In the genomic region with DNA sequence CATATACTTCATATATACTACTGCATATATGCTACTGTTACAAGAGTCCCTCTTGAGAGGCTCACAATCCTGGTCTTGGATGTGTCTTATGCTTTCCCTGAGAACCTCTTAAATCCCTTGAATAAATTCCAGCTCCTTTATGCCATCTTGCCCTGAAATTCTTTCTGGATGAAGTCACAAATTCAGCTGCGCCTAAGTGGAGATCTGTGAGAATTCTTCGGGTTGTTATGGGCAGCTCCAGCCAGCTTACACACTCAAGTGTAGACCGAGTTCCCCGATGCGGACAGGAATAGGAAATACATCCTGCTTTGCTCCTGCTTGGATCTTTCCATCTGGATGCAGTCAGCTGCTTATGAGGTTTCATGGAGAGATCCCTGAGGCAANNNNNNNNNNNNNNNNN, we compare ENCODE assay signal across 19 mouse cellular contexts. TPM values are rescaled to one million over a fixed set of nuclear protein-coding genes. Genes with fewer than 3 reads are reported as not detected.
A peak's percentile ranks its signal among the peaks of the same experiment; 100 is the strongest.
DNase-seq lines count a peak whose midpoint lies in the region; ATAC-seq and TF ChIP-seq lines count a peak whose summit lies in the region.
"Had no signal": no experiment of that assay in that cellular context is flagged by ENCODE, and none has a peak within 500 bp of the region (broad histone marks: within the 10 kb centered on the region; RNA-seq: fewer than 3 reads in every experiment).

No protein-coding gene starts in this region.

- WGBS in kidney, postnatal 0 days = 36% methylated on average over 5 of the region's 5 CpGs

- no peak overlapping the region for H3K9ac ChIP-seq in kidney, postnatal 0 days (ENCODE audit: low read depth, low read length)
- H3K9ac ChIP-seq: liver, embryonic 14.5 days had no signal

- no peaks in the 10 kb centered on the region for H3K9me3 ChIP-seq in kidney, postnatal 0 days (replicated peaks; ENCODE audit: low read length)

- H3K27ac ChIP-seq in kidney, postnatal 0 days = no peak overlapping the region
- H3K27ac ChIP-seq: liver, embryonic 14.5 days had no signal

- peak; percentile 15 for DNase-seq in embryo, embryonic 10 days (ENCODE audit: low spot score)
- DNase-seq in embryo, embryonic 9.5 days (ENCODE audit: extremely low spot score) = no peak
- peak; percentile 22 for DNase-seq in kidney, postnatal 0 days (ENCODE audit: low spot score)
- DNase-seq in kidney, adult 8-10 months = no peak
- peak; percentile 13 for DNase-seq in forelimb bud, embryonic 11.5 days (ENCODE audit: low read depth, low spot score)
- DNase-seq in lung, postnatal 25 days (ENCODE audit: low spot score) = peak; percentile 64
- no peak for DNase-seq in cerebellum, postnatal 4 days (ENCODE audit: low spot score in 2 of 2)
- no peak for DNase-seq in layer of hippocampus, postnatal 10 days (ENCODE audit: low spot score in 2 of 2)
- DNase-seq: adrenal gland, postnatal 10 days; cerebellum, adult 18-20 months; gastrocnemius, postnatal 25 days; thymus, adult 18-20 months had no signal

- ATAC-seq in kidney, postnatal 0 days (replicated peaks; ENCODE audit: low FRiP score, low read depth) = no peak
- ATAC-seq: inflammation-experienced regulatory T-cells, adult 6 months had no signal

- no peak overlapping the region for H3K4me3 ChIP-seq in kidney, postnatal 0 days (replicated peaks; ENCODE audit: low read depth, low read length)
- H3K4me3 ChIP-seq: erythroblast, embryonic 14.5 days had no signal

- H3K27me3 ChIP-seq in kidney, postnatal 0 days (ENCODE audit: insufficient read depth, low read length) = no peaks in the 10 kb centered on the region

- H3K36me3 ChIP-seq in kidney, postnatal 0 days (ENCODE audit: insufficient read depth, low read length) = no peaks in the 10 kb centered on the region

- no peaks in the 10 kb centered on the region for H3K4me1 ChIP-seq in kidney, postnatal 0 days (replicated peaks; ENCODE audit: insufficient read depth, low read length)

- H3K4me2 ChIP-seq in kidney, postnatal 0 days (ENCODE audit: low read length) = no peak overlapping the region

- no peak for TF ChIP-seq CTCF in kidney, postnatal 0 days (IDR thresholded peaks at IDR 0.05; ENCODE audit: low read depth)

RNA-seq across cellular contexts. Expression of a gene that starts 6.1 kb away (rescaled TPM):
- polyA plus RNA-seq in kidney, postnatal 0 days (2015; fragmentation: Nextera tagmentation; extraction: Ambion mirVana) = not detected in 2 replicates
- not detected for total RNA-seq in layer of hippocampus, postnatal 10 days (2021)
- total RNA-seq: adrenal gland, postnatal 10 days; ES-E14; heart, postnatal 25 days; left cerebral cortex, adult 18-20 months had no signal
- polyA plus RNA-seq: erythroblast, embryonic 14.5 days; inflammation-experienced regulatory T-cells, adult 6 months; liver, embryonic 14.5 days; small intestine, adult 2 months had no signal

RNA-seq across cellular contexts. Expression of a gene that starts 39.9 kb away (rescaled TPM):
- polyA plus RNA-seq in kidney, postnatal 0 days (2015; fragmentation: Nextera tagmentation; extraction: Ambion mirVana) = 0.17 TPM in 1 of 2 replicates, not detected in the other
- 10 to 100 TPM; 16.6 to 17.2 TPM for total RNA-seq in layer of hippocampus, postnatal 10 days (2021)
- total RNA-seq: adrenal gland, postnatal 10 days; gastrocnemius, postnatal 25 days; heart, postnatal 25 days had no signal
- polyA plus RNA-seq: erythroblast, embryonic 14.5 days; inflammation-experienced regulatory T-cells, adult 6 months; small intestine, adult 2 months had no signal

RNA-seq across cellular contexts. Expression of a gene that starts 40.4 kb away (rescaled TPM):
- polyA plus RNA-seq in kidney, postnatal 0 days (2015; fragmentation: Nextera tagmentation; extraction: Ambion mirVana) = 10.4 and 10.7 TPM in 2 replicates
- under 1 TPM; 0.16 to 0.31 TPM for total RNA-seq in layer of hippocampus, postnatal 10 days (2021)
- polyA plus RNA-seq: erythroblast, embryonic 14.5 days had no signal

Comparison
In these comparisons a context has a peak if more than half of its experiments do, and no peak if none do; other contexts are left out.
1. DNase-seq: peak in embryo, embryonic 10 days (single experiment), kidney, postnatal 0 days (single experiment), forelimb bud, embryonic 11.5 days (single experiment) and lung, postnatal 25 days (single experiment); none in embryo, embryonic 9.5 days (single experiment), kidney, adult 8-10 months (0 of 2), cerebellum, postnatal 4 days (0 of 2) and layer of hippocampus, postnatal 10 days (0 of 2).